Mouse (Mus musculus) testis, adult 2 months (tissue): ENCODE measurements around the gene Pelp1. TPM values are rescaled to one million over a fixed set of nuclear protein-coding genes. Genes with fewer than 3 reads are reported as not detected.

Experiments
- H3K27ac ChIP-seq: fragments of 200-500 bp; 2 replicates; pipeline ENCODE4 v1.5.1; 2012; ENCODE audit warnings: low read depth, low read length; ENCODE audit not compliant: control insufficient read depth, insufficient read depth
- H3K27me3 ChIP-seq: fragments of 200-500 bp; 2 replicates; pipeline ENCODE4 v1.6.1; 2012; ENCODE audit warnings: mild to moderate bottlenecking, low read length, moderate library complexity; ENCODE audit not compliant: control insufficient read depth, insufficient read depth
- H3K36me3 ChIP-seq: fragments of 200-500 bp; 2 replicates; pipeline ENCODE4 v1.6.1; 2012; ENCODE audit warnings: mild to moderate bottlenecking, low read length; ENCODE audit not compliant: control insufficient read depth, insufficient read depth
- H3K4me1 ChIP-seq: fragments of 200-500 bp; 2 replicates; pipeline ENCODE4 v1.6.1; 2012; ENCODE audit warnings: low read length; ENCODE audit not compliant: control insufficient read depth, insufficient read depth
- H3K4me3 ChIP-seq: fragments of 200-500 bp; 2 replicates; pipeline ENCODE4 v1.5.1; 2012; ENCODE audit warnings: low read depth, mild to moderate bottlenecking, low read length, moderate library complexity, mixed read lengths; ENCODE audit not compliant: control insufficient read depth
- CTCF ChIP-seq: fragments of 200-500 bp; IDR thresholded peaks from 2 replicates; pipeline ENCODE4 v1.5.1; 2012; ENCODE audit warnings: low read depth, mild to moderate bottlenecking, inconsistent platforms, low read length, moderate library complexity; ENCODE audit not compliant: control insufficient read depth, insufficient read depth, insufficient replicate concordance
- POLR2A ChIP-seq: fragments of 200-500 bp; IDR thresholded peaks from 2 replicates; pipeline ENCODE4 v1.6.1; 2012; ENCODE audit warnings: low read depth, mild to moderate bottlenecking, inconsistent platforms, low read length, moderate library complexity; ENCODE audit not compliant: control insufficient read depth
- polyA plus RNA-seq: library from polyadenylated mRNA; depleted of rRNA; stranded (reverse); fragments of >200 nt; gene quantifications from 2 replicates; pipeline ENCODE4 v1.2.3, GENCODE M21; 2012

Pelp1 gene
- polyA plus RNA-seq, 1 experiment, result 38.4 TPM

- no peak overlapping the region for H3K27ac ChIP-seq
- no peaks in the 10 kb centered on the region for H3K27me3 ChIP-seq
- H3K36me3 ChIP-seq, result no peaks in the 10 kb centered on the region
- H3K4me3 ChIP-seq, result no peak overlapping the region
- H3K4me1 ChIP-seq, result no peaks in the 10 kb centered on the region
- TF ChIP-seq CTCF (no peak), POLR2A (no peak)
Observed at GRCm38 (mm10) chr11:70418199-70418598, 8.4 kb upstream of the Pelp1 start.

- H3K4me1 ChIP-seq, result peaks cover 4% of the 10 kb centered on the region
- no peaks in the 10 kb centered on the region for H3K27me3 ChIP-seq
- TF ChIP-seq CTCF, result peak; percentile 33; the same call in 1 of the 2 replicates
- no peak for TF ChIP-seq POLR2A
- H3K4me3 ChIP-seq, result no peak overlapping the region
- H3K27ac ChIP-seq, result no peak overlapping the region
- H3K36me3 ChIP-seq, result no peaks in the 10 kb centered on the region
Observed at GRCm38 (mm10) chr11:70413961-70414360, 4.1 kb upstream of the Pelp1 start.

- no peak overlapping the region for H3K27ac ChIP-seq
- no peaks in the 10 kb centered on the region for H3K36me3 ChIP-seq
- H3K27me3 ChIP-seq, result no peaks in the 10 kb centered on the region
- peaks cover 6% of the 10 kb centered on the region for H3K4me1 ChIP-seq
- TF ChIP-seq POLR2A (no peak), CTCF (no peak)
- H3K4me3 ChIP-seq, result no peak overlapping the region
Observed at GRCm38 (mm10) chr11:70412591-70412990, 2.8 kb upstream of the Pelp1 start.

GRCm38 (mm10) chr11:70410297-70410643 is 439 bp upstream of the Pelp1 start:
- peaks cover 6% of the 10 kb centered on the region for H3K4me1 ChIP-seq
- no peaks in the 10 kb centered on the region for H3K36me3 ChIP-seq
- H3K27ac ChIP-seq, result peak overlapping the region; percentile 67
- peak overlapping the region; percentile 89 for H3K4me3 ChIP-seq
- no peak for TF ChIP-seq POLR2A
- no peak for TF ChIP-seq CTCF
- H3K27me3 ChIP-seq, result no peaks in the 10 kb centered on the region

- no peak overlapping the region for H3K4me3 ChIP-seq
- no peak for TF ChIP-seq CTCF
- TF ChIP-seq POLR2A, result no peak
- no peak overlapping the region for H3K27ac ChIP-seq
- peaks cover 2% of the 10 kb centered on the region; the same call in 1 of the 2 replicates for H3K36me3 ChIP-seq
- H3K4me1 ChIP-seq, result peaks cover under 1% of the 10 kb centered on the region
- no peaks in the 10 kb centered on the region for H3K27me3 ChIP-seq
Observed at GRCm38 (mm10) chr11:70403598-70403997, 6.2 kb downstream of the Pelp1 start.

- no peaks in the 10 kb centered on the region for H3K27me3 ChIP-seq
- TF ChIP-seq CTCF, result no peak
- no peak for TF ChIP-seq POLR2A
- no peaks in the 10 kb centered on the region; the same call in 1 of the 2 replicates for H3K36me3 ChIP-seq
- no peak overlapping the region for H3K27ac ChIP-seq
- H3K4me3 ChIP-seq, result no peak overlapping the region
- no peaks in the 10 kb centered on the region; the same call in 1 of the 2 replicates for H3K4me1 ChIP-seq
Observed at GRCm38 (mm10) chr11:70389421-70389820, 20.4 kb downstream of the Pelp1 start.

GRCm38 (mm10) chr11:70387436-70387835 is 22.4 kb downstream of the Pelp1 start:
- H3K36me3 ChIP-seq, result no peaks in the 10 kb centered on the region; the same call in 1 of the 2 replicates
- no peak for TF ChIP-seq CTCF
- no peak for TF ChIP-seq POLR2A
- no peaks in the 10 kb centered on the region; the same call in 1 of the 2 replicates for H3K4me1 ChIP-seq
- no peaks in the 10 kb centered on the region for H3K27me3 ChIP-seq
- no peak overlapping the region for H3K27ac ChIP-seq
- peak overlapping the region; percentile 55 for H3K4me3 ChIP-seq

GRCm38 (mm10) chr11:70384136-70384535 is 25.7 kb downstream of the Pelp1 start:
- H3K4me1 ChIP-seq, result no peaks in the 10 kb centered on the region; the same call in 1 of the 2 replicates
- no peak overlapping the region for H3K4me3 ChIP-seq
- no peak overlapping the region for H3K27ac ChIP-seq
- no peaks in the 10 kb centered on the region; the same call in 1 of the 2 replicates for H3K36me3 ChIP-seq
- H3K27me3 ChIP-seq, result no peaks in the 10 kb centered on the region
- TF ChIP-seq POLR2A (no peak), CTCF (no peak)
